25 mouse cellular contexts compared by ENCODE assay signal in the genomic region with DNA sequence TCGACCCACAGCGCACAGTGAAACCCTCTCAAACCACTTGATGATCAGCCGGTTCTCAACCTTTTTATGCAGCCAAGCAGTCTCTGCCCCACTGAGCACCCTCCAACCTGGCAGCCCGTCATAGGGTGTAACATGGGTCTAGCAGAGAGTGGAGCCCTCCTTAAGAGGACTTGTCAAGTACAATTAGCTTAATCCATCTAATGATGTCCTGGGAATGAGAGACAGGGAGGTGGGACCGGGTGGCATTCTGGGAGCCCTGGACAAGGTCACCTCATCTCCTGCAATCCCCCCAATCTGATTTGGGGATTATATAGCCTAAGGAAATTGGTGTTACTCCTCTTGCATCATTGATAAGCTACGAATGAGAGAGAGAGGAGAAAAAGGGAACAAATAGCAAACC.
DNase-seq lines count a peak whose midpoint lies in the region; ATAC-seq and TF ChIP-seq lines count a peak whose summit lies in the region.
"Had no signal": no experiment of that assay in that cellular context is flagged by ENCODE, and none has a peak within 500 bp of the region (broad histone marks: within the 10 kb centered on the region; RNA-seq: fewer than 3 reads in every experiment).

No protein-coding gene starts in this region.

- peaks cover 100% of the 10 kb centered on the region for H3K4me1 ChIP-seq in forebrain, embryonic 10.5 days
- H3K4me1 ChIP-seq in forebrain, embryonic 11.5 days (replicated peaks; ENCODE audit: control insufficient read depth, insufficient read depth, low read length), result peaks cover 44% of the 10 kb centered on the region
- peaks cover 100% of the 10 kb centered on the region for H3K4me1 ChIP-seq in hindbrain, embryonic 10.5 days (replicated peaks)
- peaks cover 20% of the 10 kb centered on the region for H3K4me1 ChIP-seq in hindbrain, embryonic 14.5 days (replicated peaks; ENCODE audit: control insufficient read depth, insufficient read depth, low read length)
- peaks cover 100% of the 10 kb centered on the region for H3K4me1 ChIP-seq in midbrain, embryonic 10.5 days
- peaks cover 40% of the 10 kb centered on the region for H3K4me1 ChIP-seq in midbrain, embryonic 14.5 days (ENCODE audit: control insufficient read depth, insufficient read depth, low read length)

- no peaks in the 10 kb centered on the region for H3K9me3 ChIP-seq in forebrain, embryonic 10.5 days
- no peaks in the 10 kb centered on the region for H3K9me3 ChIP-seq in forebrain, embryonic 11.5 days (ENCODE audit: control insufficient read depth, low read length)
- no peaks in the 10 kb centered on the region for H3K9me3 ChIP-seq in hindbrain, embryonic 10.5 days
- H3K9me3 ChIP-seq in hindbrain, embryonic 14.5 days (ENCODE audit: control insufficient read depth, low read length), result no peaks in the 10 kb centered on the region
- H3K9me3 ChIP-seq in midbrain, embryonic 10.5 days (replicated peaks), result no peaks in the 10 kb centered on the region
- no peaks in the 10 kb centered on the region for H3K9me3 ChIP-seq in midbrain, embryonic 14.5 days (ENCODE audit: control insufficient read depth, low read length)
- H3K9me3 ChIP-seq: embryonic facial prominence, embryonic 10.5 days; embryonic facial prominence, embryonic 12.5 days; forebrain, embryonic 13.5 days; forebrain, embryonic 15.5 days; G1E had no signal

- H3K4me3 ChIP-seq in forebrain, embryonic 10.5 days, result no peak overlapping the region
- no peak overlapping the region for H3K4me3 ChIP-seq in forebrain, embryonic 11.5 days (ENCODE audit: low read depth, low read length)
- no peak overlapping the region for H3K4me3 ChIP-seq in hindbrain, embryonic 10.5 days
- no peak overlapping the region for H3K4me3 ChIP-seq in hindbrain, embryonic 14.5 days (replicated peaks; ENCODE audit: low read length)
- no peak overlapping the region for H3K4me3 ChIP-seq in midbrain, embryonic 10.5 days
- H3K4me3 ChIP-seq in midbrain, embryonic 14.5 days (replicated peaks; ENCODE audit: low read depth, low read length), result no peak overlapping the region
- no peak overlapping the region for H3K4me3 ChIP-seq in gastrocnemius, adult 2 months
- H3K4me3 ChIP-seq: embryonic facial prominence, embryonic 10.5 days; embryonic facial prominence, embryonic 12.5 days; forebrain, embryonic 13.5 days; forebrain, embryonic 15.5 days had no signal

- no peak for ATAC-seq in forebrain, embryonic 11.5 days (replicated peaks; ENCODE audit: low FRiP score)
- ATAC-seq in hindbrain, embryonic 14.5 days (ENCODE audit: low FRiP score), result no peak
- ATAC-seq in midbrain, embryonic 14.5 days (ENCODE audit: low FRiP score, low TSS enrichment), result no peak
- ATAC-seq: activated CD4-positive, CD25-positive, alpha-beta regulatory T cell, adult 4 months; CD4-positive, CD25-positive, alpha-beta regulatory T cell, adult 4 months; forebrain, embryonic 13.5 days; forebrain, embryonic 15.5 days; Patski had no signal

- H3K27ac ChIP-seq in forebrain, embryonic 10.5 days, result peak overlapping the region; percentile 93; the same call in 1 of the 2 replicates
- H3K27ac ChIP-seq in forebrain, embryonic 11.5 days (ENCODE audit: low read depth, low read length), result no peak overlapping the region
- peak overlapping the region; percentile 93 for H3K27ac ChIP-seq in hindbrain, embryonic 10.5 days
- no peak overlapping the region for H3K27ac ChIP-seq in hindbrain, embryonic 14.5 days
- H3K27ac ChIP-seq in midbrain, embryonic 10.5 days (replicated peaks), result peak overlapping the region; percentile 87
- H3K27ac ChIP-seq in midbrain, embryonic 14.5 days (replicated peaks; ENCODE audit: low read depth, low read length), result no peak overlapping the region
- no peak overlapping the region for H3K27ac ChIP-seq in gastrocnemius, adult 2 months
- H3K27ac ChIP-seq: embryonic facial prominence, embryonic 10.5 days; embryonic facial prominence, embryonic 12.5 days; forebrain, embryonic 13.5 days; forebrain, embryonic 15.5 days had no signal

- 64% methylated on average over 6 of the region's 6 CpGs for WGBS in forebrain, embryonic 10.5 days
- 61% methylated on average over 6 of the region's 6 CpGs for WGBS in forebrain, embryonic 11.5 days
- WGBS in hindbrain, embryonic 10.5 days, result 71% methylated on average over 6 of the region's 6 CpGs
- WGBS in hindbrain, embryonic 14.5 days, result 66% methylated on average over 6 of the region's 6 CpGs
- WGBS in midbrain, embryonic 10.5 days, result 54% methylated on average over 6 of the region's 6 CpGs
- 34% methylated on average over 6 of the region's 6 CpGs for WGBS in midbrain, embryonic 14.5 days

- no peak overlapping the region for H3K4me2 ChIP-seq in forebrain, embryonic 11.5 days (ENCODE audit: low read depth, low read length, severe bottlenecking)
- H3K4me2 ChIP-seq in hindbrain, embryonic 14.5 days (replicated peaks), result no peak overlapping the region
- H3K4me2 ChIP-seq in midbrain, embryonic 14.5 days (ENCODE audit: low read length), result no peak overlapping the region
- H3K4me2 ChIP-seq: embryonic facial prominence, embryonic 12.5 days; forebrain, embryonic 13.5 days; forebrain, embryonic 15.5 days had no signal

- H3K36me3 ChIP-seq in forebrain, embryonic 10.5 days (replicated peaks), result no peaks in the 10 kb centered on the region
- H3K36me3 ChIP-seq in forebrain, embryonic 11.5 days (ENCODE audit: control insufficient read depth, insufficient read depth, low read length), result no peaks in the 10 kb centered on the region
- no peaks in the 10 kb centered on the region for H3K36me3 ChIP-seq in hindbrain, embryonic 10.5 days
- H3K36me3 ChIP-seq in hindbrain, embryonic 14.5 days (replicated peaks; ENCODE audit: control insufficient read depth, insufficient read depth), result no peaks in the 10 kb centered on the region
- H3K36me3 ChIP-seq in midbrain, embryonic 10.5 days, result no peaks in the 10 kb centered on the region
- H3K36me3 ChIP-seq in midbrain, embryonic 14.5 days (ENCODE audit: control insufficient read depth, insufficient read depth, low read length), result no peaks in the 10 kb centered on the region
- H3K36me3 ChIP-seq: embryonic facial prominence, embryonic 10.5 days; embryonic facial prominence, embryonic 12.5 days; forebrain, embryonic 15.5 days; G1E had no signal

- no peak overlapping the region for H3K9ac ChIP-seq in forebrain, embryonic 11.5 days (ENCODE audit: low read length)
- H3K9ac ChIP-seq in hindbrain, embryonic 14.5 days, result no peak overlapping the region
- H3K9ac ChIP-seq in midbrain, embryonic 14.5 days (replicated peaks; ENCODE audit: low read length), result no peak overlapping the region
- H3K9ac ChIP-seq: embryonic facial prominence, embryonic 12.5 days; forebrain, embryonic 13.5 days; forebrain, embryonic 15.5 days had no signal

- TF ChIP-seq CTCF in gastrocnemius, adult 2 months (IDR thresholded peaks at IDR 0.05), result no peak

- H3K27me3 ChIP-seq in forebrain, embryonic 10.5 days (ENCODE audit: poor library complexity, severe bottlenecking), result peaks cover 98% of the 10 kb centered on the region
- peaks cover 11% of the 10 kb centered on the region for H3K27me3 ChIP-seq in forebrain, embryonic 11.5 days (ENCODE audit: control insufficient read depth, insufficient read depth, low read length)
- H3K27me3 ChIP-seq in hindbrain, embryonic 10.5 days (ENCODE audit: insufficient read depth, poor library complexity, severe bottlenecking), result peaks cover 95% of the 10 kb centered on the region
- peaks cover 56% of the 10 kb centered on the region for H3K27me3 ChIP-seq in hindbrain, embryonic 14.5 days (ENCODE audit: control insufficient read depth, insufficient read depth, low read length)
- peaks cover 93% of the 10 kb centered on the region for H3K27me3 ChIP-seq in midbrain, embryonic 10.5 days (ENCODE audit: low read depth, poor library complexity, severe bottlenecking)
- peaks cover 33% of the 10 kb centered on the region for H3K27me3 ChIP-seq in midbrain, embryonic 14.5 days (ENCODE audit: control insufficient read depth, insufficient read depth, low read length)

- no peak for DNase-seq in forebrain, embryonic 10.5 days (ENCODE audit: extremely low spot score, low spot score)
- DNase-seq in forebrain, embryonic 11.5 days (ENCODE audit: low spot score), result no peak
- DNase-seq in hindbrain, embryonic 10.5 days (ENCODE audit: low spot score), result no peak
- DNase-seq in hindbrain, embryonic 14.5 days (ENCODE audit: low spot score), result no peak
- no peak for DNase-seq in midbrain, embryonic 10.5 days (ENCODE audit: low spot score)
- no peak for DNase-seq in midbrain, embryonic 14.5 days
- DNase-seq in retina, postnatal 1 day, result peak; percentile 91
- DNase-seq in gastrocnemius, adult 2 months, result no peak
- DNase-seq: adrenal gland, adult 8-10 months; adrenal gland, postnatal 14 days; adrenal gland, postnatal 36 days; B cell, adult 2 months; cerebellum, adult 11-12 months; cerebellum, adult 2 months; cerebellum, adult 9-10 months; cerebellum, postnatal 10 days; cerebellum, postnatal 25 days had no signal

- intact Hi-C loops in gastrocnemius, adult 2 months (cut with DNase I), result no loop called here

Comparison
In these comparisons a context has a peak if more than half of its experiments do, and no peak if none do; other contexts are left out.
1. H3K27ac ChIP-seq: peak in forebrain, embryonic 10.5 days (single experiment), hindbrain, embryonic 10.5 days (single experiment) and midbrain, embryonic 10.5 days (single experiment); none in forebrain, embryonic 11.5 days (single experiment), hindbrain, embryonic 14.5 days (single experiment), midbrain, embryonic 14.5 days (single experiment) and gastrocnemius, adult 2 months (single experiment).